Mouse (Mus musculus): ENCODE measurements around the gene L3mbtl1. TPM values are rescaled to one million over a fixed set of nuclear protein-coding genes. Genes with fewer than 3 reads are reported as not detected.
"Not testable (repeated sequence)": the region's sequence is repeated elsewhere in the genome, so short reads cannot be mapped to it uniquely, and the experiment has no call there.

Gene L3mbtl1
- 0.05 TPM in 1 of 2 replicates, not detected in the other for polyA plus RNA-seq (2016; fragmentation: Nextera tagmentation; extraction: Ambion mirVana)

DNA sequence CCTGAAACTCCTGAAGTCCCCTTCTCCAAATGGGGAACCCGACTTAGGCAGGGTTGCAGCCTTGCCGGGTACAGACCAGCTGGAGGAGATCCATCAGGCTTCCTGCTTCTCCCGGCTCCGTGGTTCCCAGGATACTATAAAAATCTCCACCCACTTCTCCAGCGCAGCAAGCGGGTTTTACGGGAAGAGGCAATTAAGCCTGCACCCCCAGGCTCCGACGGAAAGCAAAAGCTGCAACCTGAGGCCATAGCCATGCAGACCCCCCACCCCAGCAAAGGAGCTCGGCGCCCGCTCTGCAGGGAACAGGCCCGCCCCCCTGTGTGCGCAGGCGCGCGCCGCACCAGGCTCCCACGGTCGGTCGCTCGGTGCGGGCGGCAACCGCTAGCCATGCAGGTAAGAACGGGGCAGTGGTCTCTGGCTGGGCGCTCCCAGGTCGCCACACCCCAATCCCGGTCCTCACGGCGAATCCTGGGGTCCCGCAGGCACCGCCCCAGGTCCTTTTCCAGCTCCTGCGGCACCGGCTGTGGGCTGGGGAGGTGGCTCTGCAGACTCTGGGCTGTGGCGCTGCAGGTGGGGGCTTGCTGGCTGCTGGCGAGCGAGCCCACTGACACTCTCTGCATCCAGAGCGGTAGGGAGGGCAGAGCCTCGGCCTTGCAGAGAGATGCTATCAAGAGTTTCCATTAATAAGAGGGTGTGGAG lies at the start of gene L3mbtl1:
Gene L3mbtl1 (plus strand): TSS at position 325 of the 699 bp plus-strand sequence.
- Histone ChIP-seq H3K4me1 (replicated peaks) (peaks cover 13% of the 10 kb centered on the region), H3K36me3 (peaks cover 26% of the 10 kb centered on the region), H3K9ac (peak within 1 kb of the TSS; percentile 73), H3K27ac (ENCODE audit: poor library complexity, severe bottlenecking) (no peak within 1 kb of the TSS), H3K9me3 (replicated peaks) (no peaks in the 10 kb centered on the region), H3K4me3 (peak within 1 kb of the TSS; percentile 74), H3K4me2 (peak within 1 kb of the TSS; percentile 98), H3K27me3 (replicated peaks) (peaks cover 25% of the 10 kb centered on the region)
- under 1% methylated on average over 40 of the region's 40 CpGs for WGBS
- ATAC-seq (ENCODE audit: insufficient number of reproducible peaks, low FRiP score), result 0 out of 2 replicates have a peak, but pooled peaks have one; percentile 27

- not testable (repeated sequence) for H3K27ac ChIP-seq (ENCODE audit: poor library complexity, severe bottlenecking); H3K4me2 ChIP-seq; H3K9me3 ChIP-seq (replicated peaks); H3K27me3 ChIP-seq (replicated peaks); H3K4me1 ChIP-seq (replicated peaks); H3K4me3 ChIP-seq; H3K36me3 ChIP-seq; H3K9ac ChIP-seq; ATAC-seq (ENCODE audit: insufficient number of reproducible peaks, low FRiP score)
- 91% methylated on average over 20 of the region's 20 CpGs for WGBS
Observed at GRCm38 (mm10) chr2:162899256-162899655, 44.0 kb upstream of the L3mbtl1 start.

- Histone ChIP-seq H3K27me3 (replicated peaks) (no peaks in the 10 kb centered on the region), H3K4me2 (no peak overlapping the region), H3K4me3 (no peak overlapping the region), H3K36me3 (no peaks in the 10 kb centered on the region), H3K9me3 (replicated peaks) (no peaks in the 10 kb centered on the region), H3K4me1 (replicated peaks) (peaks cover 5% of the 10 kb centered on the region; the same call in 1 of the 2 replicates), H3K9ac (no peak overlapping the region), H3K27ac (ENCODE audit: poor library complexity, severe bottlenecking) (no peak overlapping the region)
- 61% methylated on average over 12 of the region's 12 CpGs for WGBS
- ATAC-seq (ENCODE audit: insufficient number of reproducible peaks, low FRiP score), result no peak
Observed at GRCm38 (mm10) chr2:162899880-162900589, 43.2 kb upstream of the L3mbtl1 start.

- peaks cover 5% of the 10 kb centered on the region; the same call in 1 of the 2 replicates for H3K4me1 ChIP-seq (replicated peaks)
- H3K27ac ChIP-seq (ENCODE audit: poor library complexity, severe bottlenecking), result no peak overlapping the region
- no peak for ATAC-seq (ENCODE audit: insufficient number of reproducible peaks, low FRiP score)
- H3K4me3 ChIP-seq, result no peak overlapping the region
- H3K36me3 ChIP-seq, result no peaks in the 10 kb centered on the region
- no peaks in the 10 kb centered on the region for H3K9me3 ChIP-seq (replicated peaks)
- no peak overlapping the region for H3K9ac ChIP-seq
- 24% methylated on average over 2 of the region's 2 CpGs for WGBS
- H3K4me2 ChIP-seq, result no peak overlapping the region
- H3K27me3 ChIP-seq (replicated peaks), result no peaks in the 10 kb centered on the region
Observed at GRCm38 (mm10) chr2:162900590-162900916, 42.7 kb upstream of the L3mbtl1 start.

DNA sequence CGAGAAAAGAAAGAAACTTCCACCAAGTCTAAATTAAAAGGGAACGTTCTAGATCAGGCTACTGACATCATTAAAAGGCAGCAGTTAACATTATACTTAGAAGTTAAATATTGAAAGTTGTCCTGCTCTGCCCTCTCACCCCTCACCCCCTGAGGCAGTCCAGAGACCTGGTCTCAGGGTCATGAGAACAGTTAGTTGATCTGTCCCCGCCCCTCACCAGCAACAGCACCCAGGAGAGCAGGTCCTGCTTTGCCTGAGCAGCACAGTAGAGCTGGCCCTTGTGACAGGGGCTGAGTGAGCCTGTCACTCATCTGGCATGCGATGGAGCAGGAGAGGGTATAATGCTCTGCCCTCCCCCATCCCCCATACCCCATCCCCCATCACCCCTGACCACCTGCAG lies 37.4 kb upstream of the L3mbtl1 start:
- Histone ChIP-seq H3K27me3 (replicated peaks) (no peaks in the 10 kb centered on the region), H3K27ac (ENCODE audit: poor library complexity, severe bottlenecking) (no peak overlapping the region), H3K36me3 (no peaks in the 10 kb centered on the region), H3K9me3 (replicated peaks) (no peaks in the 10 kb centered on the region), H3K4me3 (no peak overlapping the region), H3K4me1 (replicated peaks) (no peaks in the 10 kb centered on the region), H3K4me2 (no peak overlapping the region), H3K9ac (no peak overlapping the region)
- no peak for ATAC-seq (ENCODE audit: insufficient number of reproducible peaks, low FRiP score)
- WGBS, result 74% methylated on average over 4 of the region's 4 CpGs

DNA sequence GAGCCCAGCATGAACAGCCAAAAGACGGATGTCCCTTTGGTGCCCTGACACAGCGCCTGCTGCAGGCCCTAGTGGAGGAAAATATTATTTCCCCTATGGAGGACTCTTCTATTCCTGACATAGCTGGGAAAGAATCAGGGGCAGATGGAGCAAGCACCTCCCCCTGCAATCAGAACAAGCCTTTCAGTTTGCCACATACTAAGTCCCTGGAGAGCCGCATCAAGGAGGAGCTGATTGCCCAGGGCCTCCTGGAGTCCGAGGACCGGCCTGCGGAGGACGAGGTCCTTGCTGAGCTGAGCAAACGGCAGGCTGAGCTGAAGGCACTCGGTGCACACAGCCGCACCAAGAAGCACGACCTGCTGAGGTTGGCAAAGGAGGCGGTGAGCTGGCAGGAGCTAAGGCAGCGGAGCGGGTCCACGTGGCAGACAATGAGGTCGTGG lies 35.2 kb upstream of the L3mbtl1 start:
- no peaks in the 10 kb centered on the region for H3K4me1 ChIP-seq (replicated peaks)
- H3K9me3 ChIP-seq (replicated peaks), result no peaks in the 10 kb centered on the region
- peak overlapping the region; percentile 48 for H3K4me2 ChIP-seq
- H3K27ac ChIP-seq (ENCODE audit: poor library complexity, severe bottlenecking), result no peak overlapping the region
- no peaks in the 10 kb centered on the region for H3K27me3 ChIP-seq (replicated peaks)
- no peak for ATAC-seq (ENCODE audit: insufficient number of reproducible peaks, low FRiP score)
- H3K9ac ChIP-seq, result no peak overlapping the region
- no peak overlapping the region for H3K4me3 ChIP-seq
- no peaks in the 10 kb centered on the region for H3K36me3 ChIP-seq
- 31% methylated on average over 16 of the region's 16 CpGs for WGBS

DNA sequence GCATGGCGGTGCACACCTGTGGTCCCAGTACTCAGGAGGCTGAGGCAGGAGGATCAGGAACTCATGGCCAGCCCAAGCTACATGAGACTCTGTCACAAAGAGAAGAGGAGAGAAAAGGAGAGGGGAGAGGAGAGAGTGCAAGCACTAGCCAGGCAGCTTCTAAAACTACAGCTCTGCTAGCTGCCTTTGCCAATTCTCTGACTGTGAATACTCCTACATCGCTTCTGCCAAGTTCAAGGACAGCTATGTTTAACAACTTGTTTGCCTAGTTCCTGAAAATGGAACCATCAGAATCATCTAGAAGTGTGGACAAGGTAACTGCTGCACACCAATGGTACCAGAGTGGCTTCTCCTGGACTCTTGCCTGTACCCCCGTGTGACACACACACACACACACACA lies 29.2 kb upstream of the L3mbtl1 start:
- Histone ChIP-seq H3K36me3 (no peaks in the 10 kb centered on the region), H3K27me3 (replicated peaks) (0 out of 2 replicates have a peak, but pooled peaks cover 12% of the 10 kb centered on the region), H3K9ac (no peak overlapping the region), H3K4me1 (replicated peaks) (no peaks in the 10 kb centered on the region), H3K4me2 (no peak overlapping the region), H3K4me3 (no peak overlapping the region), H3K9me3 (replicated peaks) (peaks cover 4% of the 10 kb centered on the region), H3K27ac (ENCODE audit: poor library complexity, severe bottlenecking) (no peak overlapping the region)
- no peak for ATAC-seq (ENCODE audit: insufficient number of reproducible peaks, low FRiP score)
- 61% methylated on average over 3 of the region's 3 CpGs for WGBS

DNA sequence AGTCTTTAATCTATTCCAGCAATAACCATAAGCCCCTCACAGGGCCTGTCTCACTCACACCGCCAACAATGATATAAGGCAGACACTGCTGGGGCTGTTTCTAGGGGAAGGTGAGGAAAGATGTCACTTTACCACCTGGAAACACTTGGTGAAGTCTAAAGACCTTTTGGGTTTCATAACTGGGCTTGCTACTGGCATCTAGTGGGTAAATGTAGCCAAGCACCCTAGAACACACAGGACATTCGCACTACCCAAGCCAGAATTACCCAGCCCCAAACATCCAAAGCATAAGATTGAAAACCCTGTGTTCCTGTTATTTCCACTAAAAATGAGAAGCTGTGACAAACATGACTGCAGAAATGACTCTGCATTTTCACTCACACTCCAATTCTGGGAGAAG lies 28.8 kb upstream of the L3mbtl1 start:
- Histone ChIP-seq H3K4me2 (no peak overlapping the region), H3K4me3 (no peak overlapping the region), H3K4me1 (replicated peaks) (no peaks in the 10 kb centered on the region), H3K36me3 (no peaks in the 10 kb centered on the region), H3K27me3 (replicated peaks) (0 out of 2 replicates have a peak, but pooled peaks cover 12% of the 10 kb centered on the region), H3K9ac (no peak overlapping the region), H3K27ac (ENCODE audit: poor library complexity, severe bottlenecking) (no peak overlapping the region), H3K9me3 (replicated peaks) (peaks cover 4% of the 10 kb centered on the region)
- ATAC-seq (ENCODE audit: insufficient number of reproducible peaks, low FRiP score), result no peak
- WGBS, result 34% methylated on average over 2 of the region's 2 CpGs

- H3K27ac ChIP-seq (ENCODE audit: poor library complexity, severe bottlenecking), result no peak overlapping the region
- 56% methylated on average over 5 of the region's 5 CpGs for WGBS
Observed at GRCm38 (mm10) chr2:162919926-162920325, 23.3 kb upstream of the L3mbtl1 start.

DNA sequence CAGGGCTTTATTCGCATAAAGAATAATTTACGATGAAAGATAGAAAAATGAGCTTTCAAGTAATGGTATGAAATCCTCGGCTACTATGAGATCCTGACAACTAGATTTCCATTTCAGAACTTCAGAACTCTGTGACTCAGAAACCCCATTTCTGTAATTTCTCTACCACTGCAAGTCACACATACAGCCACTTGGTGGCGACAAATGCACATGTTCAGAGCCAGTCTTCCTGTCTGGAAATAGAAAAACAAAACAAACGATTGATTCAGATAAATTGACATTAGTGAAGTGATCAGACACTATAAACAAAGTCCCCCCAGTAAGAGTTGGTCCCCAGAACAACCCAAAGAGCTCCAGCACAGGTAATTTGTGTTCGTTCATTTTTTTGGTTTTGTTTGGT lies 21.1 kb upstream of the L3mbtl1 start:
- no peaks in the 10 kb centered on the region for H3K4me1 ChIP-seq (replicated peaks)
- ATAC-seq (ENCODE audit: insufficient number of reproducible peaks, low FRiP score), result no peak
- H3K4me3 ChIP-seq, result no peak overlapping the region
- 11% methylated on average over 6 of the region's 6 CpGs for WGBS
- peaks cover 6% of the 10 kb centered on the region; the same call in 1 of the 2 replicates for H3K27me3 ChIP-seq (replicated peaks)
- H3K9me3 ChIP-seq (replicated peaks), result peaks cover 4% of the 10 kb centered on the region
- H3K36me3 ChIP-seq, result no peaks in the 10 kb centered on the region
- no peak overlapping the region for H3K9ac ChIP-seq
- H3K4me2 ChIP-seq, result no peak overlapping the region
- H3K27ac ChIP-seq (ENCODE audit: poor library complexity, severe bottlenecking), result no peak overlapping the region

More at GRCm38 (mm10) chr2:162919926-162920325, 23.3 kb upstream of the L3mbtl1 start:
- peaks cover 4% of the 10 kb centered on the region for H3K9me3 ChIP-seq (replicated peaks)
- no peak for ATAC-seq (ENCODE audit: insufficient number of reproducible peaks, low FRiP score)
- H3K4me1 ChIP-seq (replicated peaks), result no peaks in the 10 kb centered on the region
- H3K36me3 ChIP-seq, result no peaks in the 10 kb centered on the region
- H3K4me3 ChIP-seq, result no peak overlapping the region
- H3K27me3 ChIP-seq (replicated peaks), result peaks cover 17% of the 10 kb centered on the region; the same call in 1 of the 2 replicates
- H3K9ac ChIP-seq, result no peak overlapping the region
- H3K4me2 ChIP-seq, result no peak overlapping the region

GRCm38 (mm10) chr2:162922834-162923233 lies 20.4 kb upstream of the L3mbtl1 start:
- H3K27ac ChIP-seq (ENCODE audit: poor library complexity, severe bottlenecking), result no peak overlapping the region
- WGBS, result 67% methylated on average over 5 of the region's 5 CpGs
- no peaks in the 10 kb centered on the region for H3K4me1 ChIP-seq (replicated peaks)
- H3K36me3 ChIP-seq, result no peaks in the 10 kb centered on the region
- H3K27me3 ChIP-seq (replicated peaks), result peaks cover 6% of the 10 kb centered on the region; the same call in 1 of the 2 replicates
- ATAC-seq (ENCODE audit: insufficient number of reproducible peaks, low FRiP score), result no peak
- peaks cover 4% of the 10 kb centered on the region for H3K9me3 ChIP-seq (replicated peaks)
- no peak overlapping the region for H3K9ac ChIP-seq
- no peak overlapping the region for H3K4me2 ChIP-seq
- H3K4me3 ChIP-seq, result no peak overlapping the region

Measured in heart, embryonic 12.5 days (tissue).